Comparison of ENCODE assay signal across 20 mouse cellular contexts in the genomic region with DNA sequence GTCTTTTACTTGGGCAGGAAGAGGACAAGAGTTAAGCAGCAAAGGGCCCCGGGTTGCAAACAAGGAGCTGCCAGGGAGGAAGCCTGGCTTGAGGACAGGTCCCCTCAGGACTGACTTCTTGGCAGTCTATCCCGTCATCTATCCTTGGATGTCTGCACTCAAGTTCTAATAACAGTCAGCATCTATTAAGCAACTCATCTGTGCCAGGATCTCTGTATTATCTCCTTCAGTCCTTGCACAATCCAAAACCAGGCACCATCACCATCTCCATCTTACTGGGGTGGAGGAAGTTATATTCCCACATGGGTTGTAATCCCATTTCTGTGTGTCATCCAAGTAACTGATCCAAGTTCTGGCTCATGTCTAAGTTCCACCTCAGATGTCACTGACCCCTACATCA.
DNase-seq lines count a peak whose midpoint lies in the region; TF ChIP-seq lines count a peak whose summit lies in the region.
"Had no signal": no experiment of that assay in that cellular context is flagged by ENCODE, and none has a peak within 500 bp of the region (broad histone marks: within the 10 kb centered on the region; RNA-seq: fewer than 3 reads in every experiment).

No protein-coding gene starts in this region.

- no peak for TF ChIP-seq EP300 in heart, adult 2 months (IDR thresholded peaks at IDR 0.05; ENCODE audit: insufficient read depth, low read depth, low read length)

- H3K4me1 ChIP-seq in heart, adult 2 months (ENCODE audit: control insufficient read depth, insufficient read depth, low read length): no peaks in the 10 kb centered on the region
- H3K4me1 ChIP-seq: embryonic facial prominence, embryonic 13.5 days; embryonic facial prominence, embryonic 15.5 days; forebrain, embryonic 10.5 days; forebrain, embryonic 12.5 days had no signal

- H3K36me3 ChIP-seq in heart, adult 2 months (ENCODE audit: control insufficient read depth, insufficient read depth, low read length): no peaks in the 10 kb centered on the region
- H3K36me3 ChIP-seq: embryonic facial prominence, embryonic 13.5 days; embryonic facial prominence, embryonic 15.5 days; forebrain, embryonic 10.5 days; forebrain, embryonic 12.5 days had no signal

- WGBS in heart, adult 2 months: 40% methylated on average over 2 of the region's 2 CpGs

- H3K79me2 ChIP-seq in heart, adult 2 months (replicated peaks; ENCODE audit: control insufficient read depth, insufficient read depth, low read length): no peaks in the 10 kb centered on the region

- TF ChIP-seq POLR2A in heart, adult 2 months (IDR thresholded peaks at IDR 0.05; ENCODE audit: insufficient read depth, low read depth, low read length): no peak

- intact Hi-C loops in gastrocnemius, adult 2 months (cut with DNase I): no loop called here
- intact Hi-C loops in gastrocnemius, postnatal 36 days (cut with DNase I): loop anchor here (5.0 kb wide), 1 partner anchor 91 kb away; no protein-coding TSS in a partner anchor
- intact Hi-C loops in heart, adult 2 months (cut with DNase I): no loop called here

- no peak overlapping the region for H3K27ac ChIP-seq in gastrocnemius, adult 2 months
- H3K27ac ChIP-seq in heart, adult 2 months: no peak overlapping the region
- H3K27ac ChIP-seq: embryonic facial prominence, embryonic 13.5 days; embryonic facial prominence, embryonic 15.5 days; forebrain, embryonic 10.5 days; forebrain, embryonic 12.5 days had no signal

- no peak for TF ChIP-seq CTCF in gastrocnemius, adult 2 months (IDR thresholded peaks at IDR 0.05)
- TF ChIP-seq CTCF in heart, adult 2 months (IDR thresholded peaks at IDR 0.05): no peak

- H3K4me3 ChIP-seq in gastrocnemius, adult 2 months: no peak overlapping the region
- H3K4me3 ChIP-seq in heart, adult 2 months: no peak overlapping the region
- H3K4me3 ChIP-seq: embryonic facial prominence, embryonic 13.5 days; embryonic facial prominence, embryonic 15.5 days; erythroblast, embryonic 14.5 days; forebrain, embryonic 10.5 days; forebrain, embryonic 12.5 days had no signal

- H3K27me3 ChIP-seq in heart, adult 2 months (ENCODE audit: control insufficient read depth, insufficient read depth, low read length): no peaks in the 10 kb centered on the region
- H3K27me3 ChIP-seq: embryonic facial prominence, embryonic 13.5 days; embryonic facial prominence, embryonic 15.5 days; forebrain, embryonic 12.5 days had no signal

- H3K9ac ChIP-seq in heart, adult 2 months (ENCODE audit: low read depth, low read length): no peak overlapping the region
- H3K9ac ChIP-seq: embryonic facial prominence, embryonic 13.5 days; embryonic facial prominence, embryonic 15.5 days; forebrain, embryonic 12.5 days had no signal

- DNase-seq in gastrocnemius, adult 2 months: peak; percentile 46
- DNase-seq in gastrocnemius, postnatal 36 days: no peak
- peak; percentile 92 for DNase-seq in heart, adult 11 months
- no peak for DNase-seq in heart, adult 2 months
- no peak for DNase-seq in frontal cortex, postnatal 36 days (ENCODE audit: low spot score in 2 of 2)
- DNase-seq: adrenal gland, adult 2 months; adrenal gland, postnatal 10 days; adrenal gland, postnatal 25 days; cerebellum, adult 11 months; cerebellum, adult 18-20 months; cerebellum, adult 8-10 months; cerebellum, adult 9-11 months; cerebellum, postnatal 14 days; cerebellum, postnatal 36 days; embryo, embryonic 11 days had no signal

Comparison
In these comparisons a context has a peak if more than half of its experiments do, and no peak if none do; other contexts are left out.
1. DNase-seq: peak in gastrocnemius, adult 2 months (single experiment) and heart, adult 11 months (single experiment); none in gastrocnemius, postnatal 36 days (0 of 2), heart, adult 2 months (0 of 2) and frontal cortex, postnatal 36 days (0 of 2).